Mouse (Mus musculus) T-helper 1 cell (primary cell): Measurements from ENCODE around the gene Crlf1.

Experiments
- in situ Hi-C: fragments of 300-600 bp; cut with MboI, MseI; formaldehyde crosslinking; loops from one replicate; pipeline ENCODE4 v1.15.1; 2025; ENCODE audit warnings: high pct_unique_total_duplicates

Crlf1 gene

GRCm38 (mm10) chr8:70468733-70469132 is 24.2 kb upstream of the Crlf1 start:
- in situ Hi-C loops, result no loop called here

GRCm38 (mm10) chr8:70469295-70469916 is 23.6 kb upstream of the Crlf1 start:
- in situ Hi-C loops, result no loop called here

DNA sequence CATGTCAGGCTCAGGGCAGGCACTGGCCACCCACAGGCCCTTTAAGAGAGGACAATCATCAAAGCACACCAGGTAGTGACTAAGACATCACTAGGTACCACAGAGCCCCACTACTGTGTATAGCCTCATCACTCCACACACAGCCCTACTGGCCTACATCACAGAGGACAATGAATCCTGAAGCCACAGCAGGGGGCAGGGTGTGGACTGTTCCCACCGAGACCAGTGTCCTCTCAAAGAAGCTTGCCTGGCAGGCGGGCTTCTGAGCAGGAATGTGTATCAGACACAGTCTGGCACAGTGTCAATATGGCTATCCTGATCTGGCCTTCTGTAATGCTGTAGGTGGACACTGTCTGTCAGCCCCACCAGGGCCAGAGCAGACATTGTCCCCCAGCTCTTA is 23.0 kb upstream of the Crlf1 start:
- in situ Hi-C loops, result no loop called here

- in situ Hi-C loops, result no loop called here
Observed at GRCm38 (mm10) chr8:70471856-70472255, 21.1 kb upstream of the Crlf1 start.

GRCm38 (mm10) chr8:70476333-70477268 is 16.4 kb upstream of the Crlf1 start, which contains the start of gene Klhl26:
TSS of gene Klhl26 (minus strand) at chr8:70476968.
- in situ Hi-C loops, result no loop called here

GRCm38 (mm10) chr8:70477269-70477982 is 15.5 kb upstream of the Crlf1 start:
- in situ Hi-C loops, result no loop called here

DNA sequence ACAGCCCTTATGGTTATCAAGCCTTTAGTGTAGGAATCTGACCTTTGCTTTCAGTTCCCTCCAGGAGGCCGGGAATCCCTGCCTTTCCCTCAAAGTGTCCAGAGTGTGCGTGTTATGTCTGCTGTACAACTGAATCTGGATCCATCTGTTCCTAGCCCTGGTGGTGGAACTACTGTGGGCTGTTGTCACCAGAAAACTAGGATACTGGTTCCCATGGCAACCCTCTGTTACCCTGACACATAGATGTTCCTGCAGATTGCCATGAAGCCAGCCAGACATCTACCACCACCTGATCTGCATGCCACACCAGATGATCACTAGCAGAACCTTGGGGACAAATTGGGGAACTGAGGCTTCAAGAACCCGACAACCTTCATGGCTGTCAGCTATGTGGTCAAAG is 11.1 kb upstream of the Crlf1 start:
- in situ Hi-C loops, result no loop called here

GRCm38 (mm10) chr8:70482943-70483342 is 10.0 kb upstream of the Crlf1 start:
- in situ Hi-C loops, result no loop called here

- in situ Hi-C loops, result no loop called here
Observed at GRCm38 (mm10) chr8:70486191-70486681, 6.7 kb upstream of the Crlf1 start.

GRCm38 (mm10) chr8:70486941-70487520 is 5.9 kb upstream of the Crlf1 start, which contains the start of gene Tmem59l:
TSS of gene Tmem59l (minus strand) at chr8:70487358.
- in situ Hi-C loops, result no loop called here

GRCm38 (mm10) chr8:70487993-70488796 is 4.8 kb upstream of the Crlf1 start:
- in situ Hi-C loops, result no loop called here

GRCm38 (mm10) chr8:70488931-70489470 is 4.0 kb upstream of the Crlf1 start:
- in situ Hi-C loops, result no loop called here

GRCm38 (mm10) chr8:70489576-70489975 is 3.4 kb upstream of the Crlf1 start:
- in situ Hi-C loops, result no loop called here

GRCm38 (mm10) chr8:70490061-70490879 is 2.7 kb upstream of the Crlf1 start:
- in situ Hi-C loops, result no loop called here

GRCm38 (mm10) chr8:70490880-70491495 is 2.0 kb upstream of the Crlf1 start:
- in situ Hi-C loops, result no loop called here

DNA sequence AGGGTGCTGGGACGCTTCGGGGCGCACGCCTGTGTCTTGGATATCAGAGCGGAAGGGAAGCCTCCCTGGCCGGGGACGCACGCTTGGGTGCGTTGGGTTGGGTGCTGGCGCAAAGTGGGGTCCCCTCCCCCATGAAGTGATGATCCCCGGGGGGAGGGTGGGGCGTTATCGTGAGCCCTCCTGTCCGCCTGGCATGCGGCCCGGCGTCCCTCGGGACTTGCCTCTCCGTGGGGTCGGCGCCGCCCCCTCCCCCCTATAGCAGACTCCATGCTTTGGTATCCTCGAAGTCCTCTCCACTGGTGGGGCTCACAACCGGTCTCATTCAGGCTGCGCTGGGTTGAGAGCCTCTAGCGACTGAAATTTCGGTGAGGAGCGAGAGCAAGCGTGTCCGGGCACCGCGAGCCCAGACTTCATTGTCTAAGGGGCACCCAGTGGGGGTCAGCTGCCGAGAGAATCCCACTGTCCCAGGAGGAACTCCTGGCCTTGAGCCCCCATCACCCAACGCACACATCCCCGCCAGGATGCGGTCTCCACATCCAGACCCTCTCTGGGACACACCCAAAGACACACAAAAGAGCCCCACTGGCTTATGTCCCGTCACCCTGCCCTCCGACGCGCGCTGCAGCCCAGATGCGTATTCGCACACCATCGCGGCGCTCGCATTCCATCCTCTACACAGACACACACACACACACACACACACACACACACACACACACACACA is 896 bp downstream of the Crlf1 start:
- in situ Hi-C loops, result no loop called here

GRCm38 (mm10) chr8:70494416-70494945 is 1.5 kb downstream of the Crlf1 start:
- in situ Hi-C loops, result no loop called here
